Mouse (Mus musculus): Measurements from ENCODE around the gene Rsu1. TPM values are rescaled to one million over a fixed set of nuclear protein-coding genes. Genes with fewer than 3 reads are reported as not detected.

The Rsu1 gene
- polyA plus RNA-seq, 1 experiment from 2014 or later, result 52.9 TPM

DNA sequence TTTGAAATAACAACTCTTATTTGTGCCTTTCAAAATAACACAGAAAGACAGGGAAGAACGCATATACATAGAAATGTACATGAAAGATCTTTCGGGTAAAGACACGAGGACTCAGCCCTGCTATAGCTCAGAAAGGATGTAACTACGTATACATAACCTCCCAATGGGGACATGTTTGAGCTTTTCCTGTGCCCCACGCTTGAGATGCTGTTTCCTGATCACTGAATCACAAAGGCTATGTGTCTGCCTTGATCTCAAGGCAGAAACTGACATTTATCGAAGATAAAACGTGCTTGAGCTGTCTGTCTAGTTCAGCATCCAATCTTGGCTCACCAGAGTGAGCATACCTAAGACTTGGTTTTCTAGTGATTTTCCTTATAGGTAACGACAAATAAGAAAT is 138.8 kb downstream of the Rsu1 start:
- H3K27me3 ChIP-seq, result no peaks in the 10 kb centered on the region
- WGBS, result 91% methylated on average over 8 of the region's 8 CpGs
- ATAC-seq (replicated peaks), result no peak

DNA sequence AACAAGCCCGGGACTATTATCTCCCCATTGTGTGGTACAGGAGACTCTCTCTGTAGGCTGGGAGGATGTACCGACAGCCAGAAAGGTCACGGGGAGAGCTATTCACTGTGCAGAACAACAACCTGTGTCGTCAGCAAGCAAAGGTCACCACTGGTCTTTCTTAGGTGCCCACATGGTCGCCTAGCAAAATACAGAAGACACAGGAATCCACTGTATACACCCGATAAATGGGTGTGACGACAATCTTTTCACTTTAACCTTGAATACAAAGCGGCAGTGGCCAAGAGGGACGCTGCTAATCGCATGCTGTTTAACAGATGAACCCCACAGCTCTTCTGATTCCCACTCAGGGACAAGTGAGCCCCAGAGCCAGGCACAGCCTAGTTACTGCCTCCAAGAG is 141.4 kb downstream of the Rsu1 start:
- Histone ChIP-seq H3K4me2 (replicated peaks) (peak overlapping the region; percentile 19; the same call in 1 of the 2 replicates), H3K27ac (replicated peaks) (no peak overlapping the region), H3K36me3 (no peaks in the 10 kb centered on the region), H3K27me3 (no peaks in the 10 kb centered on the region), H3K4me1 (no peaks in the 10 kb centered on the region), H3K9ac (replicated peaks) (no peak overlapping the region), H3K4me3 (no peak overlapping the region), H3K9me3 (no peaks in the 10 kb centered on the region)
- WGBS, result 58% methylated on average over 10 of the region's 10 CpGs
- ATAC-seq (replicated peaks), result peak; percentile 61; the same call in 1 of the 2 replicates

More for the DNA sequence above, 138.8 kb downstream of the Rsu1 start:
- Histone ChIP-seq H3K9me3 (no peaks in the 10 kb centered on the region), H3K4me3 (no peak overlapping the region), H3K4me2 (replicated peaks) (no peak overlapping the region), H3K27ac (replicated peaks) (no peak overlapping the region), H3K9ac (replicated peaks) (no peak overlapping the region), H3K4me1 (no peaks in the 10 kb centered on the region), H3K36me3 (no peaks in the 10 kb centered on the region)

DNA sequence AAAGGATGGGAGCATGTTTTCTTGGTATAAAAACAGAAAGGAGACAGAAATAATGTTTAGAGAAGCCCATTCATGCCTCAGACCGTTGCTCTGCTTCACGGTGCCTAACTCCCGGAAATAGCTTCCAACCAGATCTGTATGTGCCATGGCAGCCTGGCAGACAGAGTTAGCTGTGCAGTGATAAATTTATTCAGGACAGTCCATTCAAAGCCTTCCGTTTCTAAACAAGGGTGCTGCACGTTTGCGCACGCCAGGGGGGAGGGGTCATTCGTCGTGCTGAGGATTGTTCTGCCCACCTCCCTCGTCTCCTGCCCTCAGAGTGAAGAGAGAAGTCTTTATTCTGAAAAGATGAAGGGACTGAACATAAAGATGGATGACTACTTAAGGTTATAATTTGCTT is 141.9 kb downstream of the Rsu1 start:
- H3K36me3 ChIP-seq, result no peaks in the 10 kb centered on the region
- no peaks in the 10 kb centered on the region for H3K9me3 ChIP-seq
- peak overlapping the region; percentile 19 for H3K4me2 ChIP-seq (replicated peaks)
- H3K4me1 ChIP-seq, result no peaks in the 10 kb centered on the region
- peak; percentile 57 for ATAC-seq (replicated peaks)
- H3K9ac ChIP-seq (replicated peaks), result no peak overlapping the region
- 43% methylated on average over 10 of the region's 10 CpGs for WGBS
- no peak overlapping the region for H3K4me3 ChIP-seq
- H3K27me3 ChIP-seq, result no peaks in the 10 kb centered on the region
- H3K27ac ChIP-seq (replicated peaks), result no peak overlapping the region

DNA sequence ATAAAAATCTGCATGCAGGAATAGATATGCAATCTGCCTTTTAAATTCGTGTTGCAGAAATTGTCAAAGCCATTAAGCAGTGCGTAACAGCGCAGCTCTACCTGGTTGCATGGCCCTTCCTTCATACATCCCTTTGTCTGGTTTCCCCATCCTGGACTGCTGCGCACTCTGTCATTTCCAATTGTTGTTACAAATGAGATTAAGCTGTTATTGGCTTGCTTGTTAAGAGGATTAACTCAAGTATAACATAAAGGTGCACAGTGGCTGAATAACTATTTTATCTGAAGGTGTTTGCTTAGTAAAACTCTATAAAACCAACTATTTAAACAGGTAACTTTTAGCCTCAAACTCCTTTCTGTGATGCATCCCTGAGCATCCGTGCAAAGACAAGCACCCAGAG is 150.8 kb downstream of the Rsu1 start:
- no peak for ATAC-seq (replicated peaks)
- WGBS, result 67% methylated on average over 5 of the region's 5 CpGs
- H3K27me3 ChIP-seq, result no peaks in the 10 kb centered on the region
- H3K9me3 ChIP-seq, result no peaks in the 10 kb centered on the region
- no peaks in the 10 kb centered on the region for H3K36me3 ChIP-seq
- no peak overlapping the region for H3K4me2 ChIP-seq (replicated peaks)
- H3K4me1 ChIP-seq, result no peaks in the 10 kb centered on the region
- no peak overlapping the region for H3K4me3 ChIP-seq
- H3K27ac ChIP-seq (replicated peaks), result no peak overlapping the region
- H3K9ac ChIP-seq (replicated peaks), result no peak overlapping the region

DNA sequence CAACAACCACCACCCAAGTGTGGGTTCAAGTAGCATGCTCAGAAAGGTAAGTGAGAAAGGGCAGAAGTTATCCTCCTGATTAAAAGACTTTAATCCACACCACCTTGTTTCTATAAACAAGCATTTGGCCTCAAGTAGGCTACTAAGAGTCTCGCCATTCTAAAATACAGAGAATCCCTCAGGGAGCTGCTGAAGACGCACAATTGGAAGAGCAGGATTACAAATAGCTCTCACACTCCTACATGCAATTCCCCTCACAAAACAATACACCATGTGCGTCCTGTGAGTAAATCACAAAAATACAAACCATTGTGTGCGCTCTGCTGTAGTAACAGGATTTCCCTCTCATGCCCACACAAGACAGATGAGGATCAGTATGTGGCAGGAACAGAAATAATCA is 153.3 kb downstream of the Rsu1 start:
- H3K4me2 ChIP-seq (replicated peaks), result no peak overlapping the region
- H3K36me3 ChIP-seq, result no peaks in the 10 kb centered on the region
- H3K9ac ChIP-seq (replicated peaks), result no peak overlapping the region
- no peak overlapping the region for H3K4me3 ChIP-seq
- H3K9me3 ChIP-seq, result no peaks in the 10 kb centered on the region
- ATAC-seq (replicated peaks), result no peak
- WGBS, result 82% methylated on average over 4 of the region's 4 CpGs
- H3K27ac ChIP-seq (replicated peaks), result no peak overlapping the region
- no peaks in the 10 kb centered on the region for H3K4me1 ChIP-seq
- H3K27me3 ChIP-seq, result no peaks in the 10 kb centered on the region

DNA sequence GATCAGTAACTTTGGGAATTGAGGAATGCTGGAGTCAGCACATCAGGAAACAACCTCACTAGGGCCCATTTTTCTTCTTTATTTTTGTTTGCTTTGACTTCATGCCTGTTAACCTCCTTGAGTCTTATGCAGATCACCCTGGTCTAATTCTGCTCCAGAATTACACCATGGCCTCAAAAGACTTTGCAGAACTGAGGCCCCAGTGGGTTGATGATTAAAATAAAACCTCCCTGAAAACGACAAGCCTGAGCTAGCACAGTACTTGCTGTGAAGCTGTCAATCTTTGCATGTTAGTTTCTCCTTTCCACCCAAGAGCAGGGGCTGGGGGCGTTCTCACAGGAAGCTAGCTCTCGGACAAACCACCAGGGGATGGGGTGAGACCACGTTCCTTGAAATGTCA is 164.7 kb downstream of the Rsu1 start:
- ATAC-seq (replicated peaks), result no peak
- H3K27ac ChIP-seq (replicated peaks), result no peak overlapping the region
- H3K9me3 ChIP-seq, result no peaks in the 10 kb centered on the region
- no peak overlapping the region for H3K9ac ChIP-seq (replicated peaks)
- no peak overlapping the region for H3K4me3 ChIP-seq
- H3K27me3 ChIP-seq, result no peaks in the 10 kb centered on the region
- H3K36me3 ChIP-seq, result no peaks in the 10 kb centered on the region
- H3K4me1 ChIP-seq, result no peaks in the 10 kb centered on the region
- WGBS, result 37% methylated on average over 4 of the region's 4 CpGs
- no peak overlapping the region for H3K4me2 ChIP-seq (replicated peaks)

DNA sequence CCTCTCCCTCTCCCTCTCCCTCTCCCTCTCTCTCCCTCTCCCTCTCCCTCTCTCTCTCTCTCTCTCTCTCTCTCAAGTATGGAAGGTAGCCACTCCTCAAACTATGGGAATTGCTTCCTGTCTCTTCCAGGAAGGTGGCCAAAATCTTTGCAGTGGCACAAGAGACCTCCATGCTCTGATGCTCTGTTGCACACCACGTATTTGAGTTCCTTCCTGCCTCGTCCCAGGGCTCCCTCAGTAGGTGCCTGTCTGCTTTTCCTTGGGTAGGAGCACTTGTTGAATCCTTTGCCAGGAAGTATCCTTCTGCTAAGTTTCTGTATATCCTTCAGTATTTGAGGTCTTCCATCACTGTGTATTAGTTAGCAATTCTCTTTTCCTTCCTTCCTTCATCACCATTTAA is 166.8 kb downstream of the Rsu1 start:
- no peak for ATAC-seq (replicated peaks)
- H3K9ac ChIP-seq (replicated peaks), result no peak overlapping the region
- H3K27me3 ChIP-seq, result no peaks in the 10 kb centered on the region
- H3K27ac ChIP-seq (replicated peaks), result no peak overlapping the region
- no peaks in the 10 kb centered on the region for H3K4me1 ChIP-seq
- H3K4me3 ChIP-seq, result no peak overlapping the region
- no peak overlapping the region for H3K4me2 ChIP-seq (replicated peaks)
- WGBS, result 52% methylated on average over 2 of the region's 2 CpGs
- H3K36me3 ChIP-seq, result no peaks in the 10 kb centered on the region
- no peaks in the 10 kb centered on the region for H3K9me3 ChIP-seq

DNA sequence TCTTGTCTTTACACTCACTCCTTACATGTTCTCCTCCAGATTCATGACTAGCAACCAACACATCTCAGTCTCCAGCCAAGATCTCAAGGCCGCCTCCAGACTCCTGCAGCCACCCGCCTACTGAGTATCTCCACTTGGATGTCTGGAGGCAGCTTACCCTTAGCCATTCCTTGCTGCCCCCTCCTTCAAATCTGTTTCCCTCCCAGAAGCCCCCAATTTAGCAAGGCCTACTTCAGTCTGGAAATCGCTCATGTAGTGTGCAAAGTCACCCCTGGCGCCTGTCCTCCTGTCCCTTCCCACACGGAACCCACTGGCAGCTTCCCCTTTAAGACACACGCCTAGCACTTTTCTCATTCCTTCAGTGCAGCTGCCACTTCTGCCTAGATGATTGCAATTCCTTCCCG is 167.4 kb downstream of the Rsu1 start:
- H3K9me3 ChIP-seq, result no peaks in the 10 kb centered on the region
- ATAC-seq (replicated peaks), result no peak
- 77% methylated on average over 7 of the region's 7 CpGs for whole genome bisulfite sequencing
- no peak overlapping the region for H3K9ac ChIP-seq (replicated peaks)
- H3K27me3 ChIP-seq, result no peaks in the 10 kb centered on the region
- H3K4me2 ChIP-seq (replicated peaks), result no peak overlapping the region
- H3K4me1 ChIP-seq, result no peaks in the 10 kb centered on the region
- H3K36me3 ChIP-seq, result no peaks in the 10 kb centered on the region
- H3K27ac ChIP-seq (replicated peaks), result no peak overlapping the region
- H3K4me3 ChIP-seq, result no peak overlapping the region

DNA sequence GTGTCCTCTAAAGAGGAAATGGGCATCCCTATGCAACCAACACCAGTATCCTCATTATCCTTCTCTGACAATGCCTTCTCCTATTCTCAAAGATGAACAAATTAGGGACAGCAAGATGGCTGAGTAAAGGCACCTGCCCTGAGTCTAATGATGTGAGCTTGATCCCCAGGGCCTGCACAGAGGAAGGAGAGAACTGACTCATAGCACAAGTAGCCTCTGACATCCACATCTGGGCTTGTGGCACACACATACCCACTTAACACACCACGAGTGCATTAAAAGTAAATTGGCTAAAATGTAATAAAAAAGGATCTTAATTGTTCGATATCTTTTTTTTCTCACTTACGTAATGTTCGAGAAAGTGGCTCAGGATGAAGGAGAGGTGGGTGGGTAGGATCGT is 177.2 kb downstream of the Rsu1 start:
- Histone ChIP-seq H3K27me3 (no peaks in the 10 kb centered on the region), H3K4me2 (replicated peaks) (no peak overlapping the region), H3K36me3 (no peaks in the 10 kb centered on the region), H3K4me1 (no peaks in the 10 kb centered on the region), H3K4me3 (no peak overlapping the region), H3K9me3 (no peaks in the 10 kb centered on the region), H3K9ac (replicated peaks) (no peak overlapping the region), H3K27ac (replicated peaks) (no peak overlapping the region)
- WGBS, result 96% methylated on average over 5 of the region's 5 CpGs
- no peak for ATAC-seq (replicated peaks)

DNA sequence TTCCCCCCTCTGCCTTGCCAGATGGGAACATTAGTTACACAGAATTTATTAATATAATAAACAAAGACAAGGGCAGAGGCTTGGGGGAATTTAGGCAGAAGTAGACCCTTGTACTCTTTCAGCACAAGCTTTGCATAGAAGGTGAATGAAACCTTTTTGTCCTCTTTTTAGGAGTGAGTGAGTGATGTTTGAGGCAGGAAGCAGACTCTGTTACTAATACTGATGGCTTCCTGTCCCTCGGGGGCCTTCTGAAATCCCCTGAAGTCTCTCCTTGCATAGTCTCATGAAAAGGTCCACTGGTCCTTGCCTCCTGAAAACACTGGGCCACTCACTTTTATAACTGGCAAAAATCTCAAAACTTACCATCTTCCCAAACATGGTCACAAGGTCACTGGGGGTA is 177.6 kb downstream of the Rsu1 start:
- no peak overlapping the region for H3K4me2 ChIP-seq (replicated peaks)
- no peaks in the 10 kb centered on the region for H3K27me3 ChIP-seq
- ATAC-seq (replicated peaks), result no peak
- no peak overlapping the region for H3K9ac ChIP-seq (replicated peaks)
- H3K27ac ChIP-seq (replicated peaks), result no peak overlapping the region
- no peaks in the 10 kb centered on the region for H3K36me3 ChIP-seq
- no peaks in the 10 kb centered on the region for H3K9me3 ChIP-seq
- WGBS, result 88% methylated on average over 1 of the region's 1 CpGs
- no peak overlapping the region for H3K4me3 ChIP-seq
- H3K4me1 ChIP-seq, result no peaks in the 10 kb centered on the region

DNA sequence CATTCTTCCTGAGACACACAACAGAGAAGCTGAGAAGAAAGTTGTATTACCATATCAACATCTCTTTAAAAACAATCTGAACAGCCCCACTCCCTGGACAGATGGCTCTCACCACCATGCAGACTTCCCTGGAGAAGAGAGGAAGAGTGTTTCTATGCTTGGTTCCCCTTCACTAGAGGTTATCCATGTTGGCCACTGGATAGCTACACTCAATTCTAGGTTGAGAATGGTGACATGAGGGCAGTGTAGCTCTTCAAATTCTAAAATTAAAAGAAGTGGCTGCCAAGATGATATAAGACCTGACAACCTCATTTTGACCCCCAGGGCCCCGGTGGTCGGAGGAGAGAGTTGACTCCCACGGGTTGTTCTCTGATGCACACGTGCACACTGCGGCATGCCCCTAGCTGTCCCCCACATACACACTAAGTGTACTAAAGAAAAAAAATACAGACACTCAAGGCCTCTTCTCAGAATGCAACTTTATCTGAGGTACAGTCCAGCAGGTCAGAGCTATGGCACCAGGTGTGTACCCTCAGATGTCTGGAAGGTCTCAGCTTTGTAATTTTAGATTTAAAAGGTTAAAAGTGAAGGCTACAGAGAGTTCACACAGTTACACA is 179.7 kb downstream of the Rsu1 start:
- no peak overlapping the region for H3K27ac ChIP-seq (replicated peaks)
- no peak overlapping the region for H3K4me3 ChIP-seq
- H3K27me3 ChIP-seq, result no peaks in the 10 kb centered on the region
- no peak overlapping the region for H3K9ac ChIP-seq (replicated peaks)
- no peak overlapping the region for H3K4me2 ChIP-seq (replicated peaks)
- H3K9me3 ChIP-seq, result no peaks in the 10 kb centered on the region
- 92% methylated on average over 5 of the region's 5 CpGs for WGBS
- no peaks in the 10 kb centered on the region for H3K4me1 ChIP-seq
- no peak for ATAC-seq (replicated peaks)
- H3K36me3 ChIP-seq, result no peaks in the 10 kb centered on the region

DNA sequence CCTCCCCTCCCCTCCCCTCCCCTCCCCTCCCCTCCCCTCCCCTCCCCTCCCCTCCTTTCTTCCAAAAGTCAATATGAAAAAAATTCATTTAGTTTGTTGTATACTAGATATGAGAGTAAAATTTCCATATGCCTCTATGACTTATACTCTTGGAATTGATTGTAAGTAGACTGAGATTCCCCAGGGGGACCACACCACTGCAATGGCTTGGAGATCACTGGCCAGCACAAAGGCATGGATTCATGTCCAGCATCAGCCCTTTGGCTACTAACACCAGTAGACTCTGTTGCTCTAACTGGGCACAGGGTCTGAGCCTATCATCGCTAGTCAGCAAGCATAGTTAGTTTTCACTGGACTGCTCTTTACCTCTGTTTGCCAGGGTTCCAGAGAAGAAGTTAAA is 180.4 kb downstream of the Rsu1 start:
- no peaks in the 10 kb centered on the region for H3K9me3 ChIP-seq
- H3K36me3 ChIP-seq, result no peaks in the 10 kb centered on the region
- no peak overlapping the region for H3K4me3 ChIP-seq
- H3K9ac ChIP-seq (replicated peaks), result no peak overlapping the region
- H3K4me2 ChIP-seq (replicated peaks), result no peak overlapping the region
- no peaks in the 10 kb centered on the region for H3K27me3 ChIP-seq
- H3K4me1 ChIP-seq, result no peaks in the 10 kb centered on the region
- ATAC-seq (replicated peaks), result no peak
- 100% methylated on average over 1 of the region's 1 CpGs for WGBS
- H3K27ac ChIP-seq (replicated peaks), result no peak overlapping the region

DNA sequence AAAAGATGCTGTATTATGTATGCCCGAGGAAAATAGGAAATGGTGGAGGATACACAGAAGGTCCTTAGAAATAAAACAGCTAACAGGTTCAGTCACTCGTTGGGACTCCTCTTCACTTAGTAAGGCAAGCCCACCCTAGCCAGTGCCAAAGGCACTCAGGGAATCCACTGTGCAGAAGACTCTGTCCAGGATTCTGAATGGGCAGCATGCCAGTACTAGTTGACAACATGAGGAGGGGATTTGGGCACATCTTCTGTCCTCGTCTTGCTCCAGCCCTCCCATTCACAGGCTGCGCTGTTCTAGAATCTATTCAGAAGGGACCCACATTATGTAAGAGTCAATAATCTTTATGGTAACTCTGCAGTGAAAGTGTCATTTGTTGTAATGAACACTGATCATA is 181.4 kb downstream of the Rsu1 start:
- ATAC-seq (replicated peaks), result no peak
- Histone ChIP-seq H3K9ac (replicated peaks) (no peak overlapping the region), H3K4me1 (no peaks in the 10 kb centered on the region), H3K4me3 (no peak overlapping the region), H3K27ac (replicated peaks) (no peak overlapping the region), H3K27me3 (no peaks in the 10 kb centered on the region), H3K4me2 (replicated peaks) (no peak overlapping the region), H3K9me3 (no peaks in the 10 kb centered on the region), H3K36me3 (no peaks in the 10 kb centered on the region)
- WGBS, result 74% methylated on average over 4 of the region's 4 CpGs

All from forebrain, embryonic 15.5 days (tissue).